Mouse (Mus musculus) urinary bladder, postnatal 4 days (tissue): ENCODE measurements around the gene Grip2.

Experiments used
- DNase-seq, 2 experiments: peaks; one replicate each; pipeline ENCODE4 v3.0.0; 2021 to 2022; ENCODE audit warnings: low spot score in 2 of 2

Grip2 gene

GRCm38 (mm10) chr6:91796064-91796463 is 31.0 kb downstream of the Grip2 start:
- no peak for DNase-seq

DNA sequence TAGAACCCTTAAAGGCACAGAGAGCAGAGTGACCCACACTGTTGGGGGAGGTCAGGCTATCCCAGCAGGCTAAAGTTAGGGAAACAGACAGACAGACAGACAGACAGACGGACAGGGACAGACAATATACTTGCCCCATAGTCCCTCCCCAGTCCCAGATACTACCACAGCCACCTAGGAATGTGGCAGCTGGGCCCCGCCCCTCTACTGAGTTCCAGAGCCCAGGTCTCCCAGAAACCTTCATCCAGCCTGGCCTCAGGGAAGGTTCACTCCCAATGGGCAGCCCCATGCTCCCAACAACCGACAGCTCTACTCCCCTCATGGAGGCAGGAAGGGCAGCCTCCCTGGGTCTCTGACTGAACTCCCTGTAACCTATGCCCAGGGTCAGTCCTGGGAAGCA is 31.4 kb downstream of the Grip2 start:
- no peak for DNase-seq

GRCm38 (mm10) chr6:91788311-91788798 is 38.7 kb downstream of the Grip2 start:
- no peak for DNase-seq

GRCm38 (mm10) chr6:91785018-91785417 is 42.0 kb downstream of the Grip2 start:
- DNase-seq = no peak

GRCm38 (mm10) chr6:91779206-91779605 is 47.8 kb downstream of the Grip2 start:
- no peak for DNase-seq

GRCm38 (mm10) chr6:91776543-91776942 is 50.5 kb downstream of the Grip2 start:
- peak in 1 of 2 experiments; percentile 42 for DNase-seq

- DNase-seq = no peak
Observed at GRCm38 (mm10) chr6:91773951-91774350, 53.1 kb downstream of the Grip2 start.

DNA sequence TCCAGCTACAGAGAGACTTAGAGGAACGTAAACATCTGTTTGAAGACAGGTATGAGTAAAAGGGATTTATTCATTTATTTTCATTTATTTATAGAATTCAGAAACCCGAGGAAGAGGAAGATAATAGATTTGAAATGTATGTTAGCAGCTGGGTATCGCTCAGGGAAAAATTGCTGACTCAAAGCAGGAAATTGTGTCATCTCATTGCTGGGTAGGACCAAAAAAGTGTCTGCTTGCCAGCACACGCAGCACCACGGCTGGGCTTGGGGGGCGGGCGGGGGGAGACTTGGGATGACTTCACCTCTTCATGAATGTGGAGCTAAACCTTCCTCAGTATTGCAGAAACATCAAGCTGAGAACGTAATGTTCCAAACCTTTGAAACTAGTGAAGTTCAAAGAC is 59.5 kb downstream of the Grip2 start:
- DNase-seq = no peak

GRCm38 (mm10) chr6:91762051-91762742 is 64.9 kb downstream of the Grip2 start:
- DNase-seq = no peak

GRCm38 (mm10) chr6:91754845-91755244 is 72.2 kb downstream of the Grip2 start:
- DNase-seq = no peak

DNA sequence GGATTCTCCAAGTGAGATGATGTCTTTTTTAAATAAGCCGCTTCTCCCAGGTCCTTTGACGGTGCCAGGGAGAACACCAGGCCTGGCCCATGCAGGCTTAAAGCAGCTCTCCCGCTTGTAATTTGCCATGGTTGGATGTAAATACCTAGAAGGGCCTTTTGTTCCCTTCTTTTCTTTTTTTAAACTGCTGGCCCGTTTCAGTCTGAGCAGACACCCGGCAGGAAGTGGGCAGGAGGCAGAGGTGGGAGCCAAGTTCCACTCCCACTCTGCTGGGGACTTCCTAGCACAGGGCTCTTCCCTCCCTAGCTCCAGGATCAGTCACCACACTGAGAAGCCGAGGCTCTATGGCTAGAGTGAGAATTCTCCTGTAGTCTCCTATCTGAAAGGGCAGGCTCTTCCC is 73.0 kb downstream of the Grip2 start:
- DNase-seq = no peak

DNA sequence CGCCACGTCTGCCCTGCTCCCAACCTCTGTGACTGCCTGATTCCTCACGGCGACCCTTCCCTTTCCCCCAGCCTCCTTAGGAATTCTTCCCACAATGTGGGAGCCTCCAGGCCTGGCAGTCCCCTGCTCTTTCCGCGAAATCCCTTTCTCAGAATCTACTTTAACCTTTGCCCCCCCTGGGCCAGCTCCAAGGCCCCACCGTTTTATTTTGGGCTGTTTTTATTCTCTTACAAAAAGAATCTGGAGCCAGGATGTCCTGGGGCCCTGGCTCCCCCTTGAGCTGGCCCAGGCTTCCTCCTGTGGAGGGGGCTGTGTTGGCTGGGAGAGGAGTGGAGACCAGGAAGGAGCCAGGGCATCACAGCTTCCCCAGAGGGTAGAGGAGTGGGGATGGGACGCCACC is 74.2 kb downstream of the Grip2 start:
- peak in 1 of 2 experiments; percentile 73 for DNase-seq

GRCm38 (mm10) chr6:91750976-91751375 is 76.1 kb downstream of the Grip2 start:
- DNase-seq = no peak

- DNase-seq = no peak
Observed at GRCm38 (mm10) chr6:91746776-91747175, 80.3 kb downstream of the Grip2 start.

DNA sequence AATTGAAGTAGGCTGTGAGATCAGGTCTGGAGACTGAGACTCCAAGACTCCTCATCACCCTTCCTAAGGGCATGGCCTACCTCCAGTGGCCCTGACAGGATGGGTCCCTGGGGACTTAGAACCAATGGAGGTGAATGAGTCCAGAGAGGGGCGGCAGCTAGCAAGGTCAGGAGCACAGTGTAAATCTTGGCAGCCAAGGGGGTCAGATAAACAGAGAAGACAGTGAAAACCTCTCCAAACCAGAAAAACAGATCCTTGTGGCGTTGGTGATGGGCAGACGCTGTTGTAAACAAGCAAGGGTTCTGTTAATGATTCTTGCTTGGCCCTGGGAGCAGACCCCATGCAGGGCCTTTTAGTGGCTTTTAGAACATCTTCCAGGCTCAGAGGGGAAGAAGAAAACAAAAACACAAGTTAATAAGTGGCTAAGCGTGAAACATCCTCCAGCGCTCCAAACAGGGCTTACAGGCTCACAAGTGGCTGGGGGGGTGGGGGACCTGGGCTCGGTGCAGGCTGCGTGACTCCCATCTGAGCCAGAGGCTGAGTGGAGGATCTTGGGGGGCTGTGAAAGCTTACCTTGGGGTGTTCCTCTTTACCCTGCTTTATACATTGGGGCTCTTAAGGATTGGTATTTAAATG is 81.0 kb downstream of the Grip2 start:
- no peak for DNase-seq

- DNase-seq = no peak
Observed at GRCm38 (mm10) chr6:91745246-91745645, 81.8 kb downstream of the Grip2 start.

DNA sequence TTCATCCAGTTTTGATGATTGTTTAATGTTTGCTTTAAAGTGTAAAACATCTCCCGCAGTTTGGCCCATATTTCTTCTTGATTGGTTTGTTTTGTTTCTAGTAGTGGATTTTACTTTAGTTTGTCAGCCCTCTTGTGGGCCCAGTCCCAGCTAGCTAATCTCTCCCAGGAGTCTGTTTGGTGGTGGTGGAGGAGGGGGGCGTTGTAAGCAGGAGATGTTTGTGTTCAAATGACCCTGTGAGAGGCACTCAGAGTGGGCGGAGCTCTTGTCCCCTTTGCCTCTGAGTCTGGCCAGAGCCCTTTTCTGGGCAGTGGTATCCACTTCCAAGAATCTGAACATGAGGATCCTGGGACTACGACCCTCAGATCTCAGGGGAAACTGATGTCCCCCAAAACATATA is 83.2 kb downstream of the Grip2 start:
- DNase-seq = no peak

DNA sequence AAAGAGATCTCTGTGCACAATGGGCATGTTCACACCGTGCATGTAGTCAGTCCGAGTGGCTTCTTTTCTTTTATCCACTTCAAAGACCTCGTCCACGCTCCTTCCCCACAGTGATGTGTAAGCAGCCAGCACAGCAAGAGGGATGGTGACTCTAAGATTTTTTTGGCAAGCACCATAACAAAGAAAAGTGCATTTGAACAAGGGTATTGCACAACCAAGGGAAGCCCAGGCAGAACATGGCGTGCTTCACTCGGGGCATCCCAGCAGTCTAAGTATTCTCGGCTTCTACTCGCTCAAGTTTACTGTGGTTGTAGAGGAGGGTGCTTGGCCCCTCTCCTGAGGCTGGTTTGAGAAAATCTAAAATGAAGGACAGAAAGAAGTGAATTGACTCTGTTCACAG is 84.1 kb downstream of the Grip2 start:
- DNase-seq = no peak

DNA sequence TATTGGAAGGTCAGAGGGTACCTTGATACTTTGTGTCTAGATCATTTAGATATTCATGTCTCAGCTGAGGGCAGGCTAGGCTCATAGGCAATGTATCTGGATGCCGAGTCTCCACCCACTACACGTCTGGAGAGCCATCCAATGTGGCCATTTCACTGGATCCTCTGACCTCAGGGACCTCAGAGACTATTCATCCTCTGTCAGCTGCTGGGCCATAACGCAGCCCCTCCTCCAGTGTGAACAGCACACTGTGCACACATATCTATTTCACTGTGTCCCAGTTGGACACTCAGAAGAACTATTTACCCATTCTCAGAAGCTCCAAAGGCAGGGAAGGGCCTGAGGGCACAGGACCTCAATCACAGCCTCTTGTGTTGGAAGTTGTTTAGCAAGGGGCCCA is 84.6 kb downstream of the Grip2 start:
- no peak for DNase-seq

GRCm38 (mm10) chr6:91741046-91741445 is 86.0 kb downstream of the Grip2 start:
- peak; percentile 52 to 77 for DNase-seq

GRCm38 (mm10) chr6:91738058-91738457 is 89.0 kb downstream of the Grip2 start:
- DNase-seq = no peak

DNA sequence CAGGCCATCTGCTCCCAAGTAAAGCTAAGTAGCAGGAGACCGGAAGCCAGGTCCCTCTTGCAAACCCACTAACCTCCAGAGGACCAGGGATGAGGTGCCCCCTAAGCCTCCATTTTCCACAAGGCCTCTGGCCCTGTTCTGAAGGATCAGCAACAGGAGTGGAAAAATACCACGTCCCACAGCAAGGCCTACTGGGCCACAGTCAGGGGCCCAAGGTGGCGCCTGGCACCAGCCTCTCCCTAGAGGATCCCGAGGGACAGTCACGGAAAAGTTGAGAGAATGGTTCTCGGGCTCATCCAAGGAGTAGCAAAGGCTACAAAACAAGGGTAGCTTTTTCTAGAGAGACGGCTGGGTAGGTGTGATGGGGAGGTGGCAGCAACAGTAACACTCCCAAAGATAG is 89.6 kb downstream of the Grip2 start:
- DNase-seq = no peak

GRCm38 (mm10) chr6:91736471-91736870 is 90.6 kb downstream of the Grip2 start:
- DNase-seq = no peak
